Mouse (Mus musculus) testis, adult 2 months (tissue): ENCODE data around the gene 9230113P08Rik. TPM values are rescaled to one million over a fixed set of nuclear protein-coding genes. Genes with fewer than 3 reads are reported as not detected.
"Not testable (repeated sequence)": the region's sequence is repeated elsewhere in the genome, so short reads cannot be mapped to it uniquely, and the experiment has no call there.

Source experiments
- H3K27ac ChIP-seq: fragments of 200-500 bp; 2 replicates; pipeline ENCODE4 v1.5.1; 2012; ENCODE audit warnings: low read depth, low read length; ENCODE audit not compliant: control insufficient read depth, insufficient read depth
- H3K27me3 ChIP-seq: fragments of 200-500 bp; 2 replicates; pipeline ENCODE4 v1.6.1; 2012; ENCODE audit warnings: mild to moderate bottlenecking, low read length, moderate library complexity; ENCODE audit not compliant: control insufficient read depth, insufficient read depth
- H3K36me3 ChIP-seq: fragments of 200-500 bp; 2 replicates; pipeline ENCODE4 v1.6.1; 2012; ENCODE audit warnings: mild to moderate bottlenecking, low read length; ENCODE audit not compliant: control insufficient read depth, insufficient read depth
- H3K4me1 ChIP-seq: fragments of 200-500 bp; 2 replicates; pipeline ENCODE4 v1.6.1; 2012; ENCODE audit warnings: low read length; ENCODE audit not compliant: control insufficient read depth, insufficient read depth
- H3K4me3 ChIP-seq: fragments of 200-500 bp; 2 replicates; pipeline ENCODE4 v1.5.1; 2012; ENCODE audit warnings: low read depth, mild to moderate bottlenecking, low read length, moderate library complexity, mixed read lengths; ENCODE audit not compliant: control insufficient read depth
- CTCF ChIP-seq: fragments of 200-500 bp; IDR thresholded peaks from 2 replicates; pipeline ENCODE4 v1.5.1; 2012; ENCODE audit warnings: low read depth, mild to moderate bottlenecking, inconsistent platforms, low read length, moderate library complexity; ENCODE audit not compliant: control insufficient read depth, insufficient read depth, insufficient replicate concordance
- POLR2A ChIP-seq: fragments of 200-500 bp; IDR thresholded peaks from 2 replicates; pipeline ENCODE4 v1.6.1; 2012; ENCODE audit warnings: low read depth, mild to moderate bottlenecking, inconsistent platforms, low read length, moderate library complexity; ENCODE audit not compliant: control insufficient read depth
- polyA plus RNA-seq: library from polyadenylated mRNA; depleted of rRNA; stranded (reverse); fragments of >200 nt; gene quantifications from 2 replicates; pipeline ENCODE4 v1.2.3, GENCODE M21; 2012; rRNA removed

9230113P08Rik gene
- polyA plus RNA-seq: not detected in 2 replicates

DNA sequence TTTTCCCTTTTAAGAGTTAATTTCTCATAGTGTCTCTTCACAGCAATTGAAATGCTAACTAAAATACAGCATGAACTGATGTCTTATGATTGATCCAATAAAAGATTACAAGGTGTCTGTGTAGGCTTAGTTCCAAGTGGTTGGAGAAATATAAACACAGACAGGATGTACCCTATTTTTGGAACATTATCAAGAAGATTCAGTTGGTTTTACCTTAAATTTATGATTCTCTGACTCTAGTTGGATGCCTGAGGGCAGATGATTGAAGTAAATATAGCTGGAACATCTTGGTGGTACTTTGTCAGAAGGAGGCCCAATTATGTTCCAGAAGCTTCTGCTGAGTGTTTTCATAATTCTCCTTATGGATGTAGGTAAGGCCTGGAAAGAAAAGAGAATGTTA is at the start of gene 9230113P08Rik:
Gene 9230113P08Rik, plus strand, starts transcription at position 301 of the 400 bp plus-strand sequence.
- not testable (repeated sequence) for H3K4me1 ChIP-seq, H3K27me3 ChIP-seq, H3K36me3 ChIP-seq, H3K4me3 ChIP-seq, H3K27ac ChIP-seq

DNA sequence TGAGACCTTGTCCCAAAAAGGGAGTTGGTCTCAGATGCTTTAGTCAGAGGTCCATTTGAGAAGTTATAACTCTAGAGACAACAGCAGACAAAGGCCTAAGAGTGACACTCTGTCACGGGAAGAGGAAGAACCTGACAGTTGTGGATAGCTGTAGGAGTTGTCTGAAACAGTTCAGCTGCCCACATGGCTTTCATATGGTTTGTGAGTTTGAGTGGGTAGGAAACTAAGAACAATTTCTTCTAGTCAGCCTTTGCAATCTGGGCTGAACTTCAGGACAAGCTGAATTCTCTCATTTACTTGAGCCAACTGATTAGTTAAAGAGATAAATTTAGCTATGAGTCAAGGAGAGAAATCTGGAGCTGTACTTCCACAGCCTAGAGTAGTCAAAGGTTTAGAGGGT is 15.1 kb upstream of the 9230113P08Rik start:
- H3K27me3 ChIP-seq, H3K36me3 ChIP-seq, H3K4me3 ChIP-seq, H3K4me1 ChIP-seq, H3K27ac ChIP-seq: not testable (repeated sequence)

DNA sequence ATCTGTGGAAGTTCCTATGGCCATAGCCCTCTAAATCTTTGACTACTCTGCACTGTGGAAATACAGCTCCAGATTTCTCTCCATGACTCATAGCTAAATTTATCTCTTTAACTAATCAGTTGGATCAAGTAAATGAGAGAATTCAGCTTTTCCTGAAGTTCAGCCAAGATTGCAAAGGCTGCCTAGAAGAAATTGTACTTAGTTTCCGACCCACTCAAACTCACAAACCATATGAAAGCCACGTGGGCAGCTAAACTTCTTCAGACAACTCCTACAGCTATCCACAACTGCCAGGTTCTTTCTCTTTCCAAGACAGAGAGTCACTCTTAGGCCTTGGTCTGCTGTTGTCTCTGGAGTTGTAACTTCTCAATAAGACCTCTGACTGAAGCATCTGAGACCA is 3.7 kb upstream of the 9230113P08Rik start:
- H3K27me3 ChIP-seq: no peaks in the 10 kb centered on the region
- no peak overlapping the region for H3K4me3 ChIP-seq
- H3K36me3 ChIP-seq: no peaks in the 10 kb centered on the region
- TF ChIP-seq CTCF: no peak
- TF ChIP-seq POLR2A: no peak
- H3K4me1 ChIP-seq: no peaks in the 10 kb centered on the region
- no peak overlapping the region for H3K27ac ChIP-seq

DNA sequence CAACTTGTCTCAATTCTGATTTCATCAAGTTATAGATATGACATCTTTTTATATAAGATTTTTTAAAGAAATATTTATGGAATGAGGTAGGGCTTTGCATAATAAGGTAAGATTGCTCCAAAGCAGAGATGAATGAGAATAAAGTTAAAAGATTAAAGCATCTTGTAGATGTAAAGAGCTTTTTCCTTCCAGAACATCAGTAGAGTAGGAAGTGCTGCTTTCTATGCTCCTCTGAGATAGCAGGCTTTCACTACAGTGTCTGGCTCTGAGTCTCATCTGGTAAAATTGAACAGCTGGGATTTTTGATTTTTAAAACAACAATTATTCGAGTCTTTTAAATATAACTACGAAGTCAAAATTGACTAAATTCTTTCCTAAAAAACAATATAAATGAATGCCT is 22.6 kb downstream of the 9230113P08Rik start:
- H3K36me3 ChIP-seq: no peaks in the 10 kb centered on the region
- no peaks in the 10 kb centered on the region for H3K4me1 ChIP-seq
- no peaks in the 10 kb centered on the region for H3K27me3 ChIP-seq
- H3K4me3 ChIP-seq: no peak overlapping the region
- no peak for TF ChIP-seq CTCF
- TF ChIP-seq POLR2A: no peak
- H3K27ac ChIP-seq: no peak overlapping the region

Other genes with a start within 250 kb of the 9230113P08Rik start
- gene Pate1, start 221.0 kb upstream of the 9230113P08Rik start, polyA plus RNA-seq: 3.4 TPM in 1 of 2 replicates, not detected in the other
- not detected in 2 replicates for gene Gm17677, start 167.4 kb upstream of the 9230113P08Rik start, polyA plus RNA-seq
- gene Gm17727, start 130.3 kb upstream of the 9230113P08Rik start, polyA plus RNA-seq: not detected in 2 replicates
- gene Gm27235, start 118.3 kb upstream of the 9230113P08Rik start, polyA plus RNA-seq: 0.38 and 0.67 TPM in 2 replicates
- 0.27 and 2.9 TPM in 2 replicates for gene D730048I06Rik, start 118.3 kb upstream of the 9230113P08Rik start, polyA plus RNA-seq
- not detected in 2 replicates for gene 9230110F15Rik, start 64.3 kb upstream of the 9230113P08Rik start, polyA plus RNA-seq
- gene Gm5916, start 220.4 kb downstream of the 9230113P08Rik start, polyA plus RNA-seq: not detected in 2 replicates